In genomic region chr8:82925286-82925685, GRCm38 (mm10) we compare ENCODE assay signal across 19 mouse cellular contexts.
"Had no signal": no experiment of that assay in that cellular context is flagged by ENCODE, and none has a peak within 500 bp of the region (broad histone marks: within the 10 kb centered on the region; RNA-seq: fewer than 3 reads in every experiment).

No protein-coding gene starts in this region.

- H3K4me2 ChIP-seq: kidney, embryonic 15.5 days; liver, embryonic 13.5 days; neural tube, embryonic 12.5 days; neural tube, embryonic 15.5 days had no signal

- ATAC-seq: lung, postnatal 0 days had no signal

- H3K36me3 ChIP-seq: kidney, embryonic 15.5 days; liver, embryonic 13.5 days; midbrain, embryonic 10.5 days; neural tube, embryonic 12.5 days; neural tube, embryonic 15.5 days had no signal

- H3K4me1 ChIP-seq: kidney, embryonic 15.5 days; liver, embryonic 13.5 days; midbrain, embryonic 10.5 days had no signal

- H3K9ac ChIP-seq: kidney, embryonic 15.5 days; liver, embryonic 13.5 days; neural tube, embryonic 12.5 days; neural tube, embryonic 15.5 days had no signal

- H3K9me3 ChIP-seq: kidney, embryonic 15.5 days; liver, embryonic 13.5 days; megakaryocyte, embryonic 14.5 days; midbrain, embryonic 10.5 days; neural tube, embryonic 12.5 days; neural tube, embryonic 15.5 days had no signal

- H3K4me3 ChIP-seq: kidney, embryonic 15.5 days; left cerebral cortex, adult 2 months; liver, embryonic 13.5 days; megakaryocyte, embryonic 14.5 days; midbrain, embryonic 10.5 days; neural tube, embryonic 12.5 days; neural tube, embryonic 15.5 days had no signal

- H3K27me3 ChIP-seq: kidney, embryonic 15.5 days; liver, embryonic 13.5 days; megakaryocyte, embryonic 14.5 days; neural tube, embryonic 12.5 days; neural tube, embryonic 15.5 days had no signal

- DNase-seq: kidney, adult 8-10 months; kidney, postnatal 10 days; kidney, postnatal 36 days; layer of hippocampus, postnatal 36 days; liver, embryonic 13.5 days; lung, adult 2 months; lung, postnatal 36 days; midbrain, embryonic 14.5 days; right cerebral cortex, adult 18-20 months; right cerebral cortex, postnatal 14 days; thymus, adult 18-20 months; thymus, postnatal 36 days had no signal

- H3K27ac ChIP-seq: kidney, embryonic 15.5 days; left cerebral cortex, adult 2 months; liver, embryonic 13.5 days; midbrain, embryonic 10.5 days; neural tube, embryonic 12.5 days; neural tube, embryonic 15.5 days had no signal
